Mouse (Mus musculus): ENCODE measurements around the gene Tnni3. TPM values are rescaled to one million over a fixed set of nuclear protein-coding genes. Genes with fewer than 3 reads are reported as not detected.

The Tnni3 gene
- total RNA-seq, 2 experiments from 2014 or later: not detected

DNA sequence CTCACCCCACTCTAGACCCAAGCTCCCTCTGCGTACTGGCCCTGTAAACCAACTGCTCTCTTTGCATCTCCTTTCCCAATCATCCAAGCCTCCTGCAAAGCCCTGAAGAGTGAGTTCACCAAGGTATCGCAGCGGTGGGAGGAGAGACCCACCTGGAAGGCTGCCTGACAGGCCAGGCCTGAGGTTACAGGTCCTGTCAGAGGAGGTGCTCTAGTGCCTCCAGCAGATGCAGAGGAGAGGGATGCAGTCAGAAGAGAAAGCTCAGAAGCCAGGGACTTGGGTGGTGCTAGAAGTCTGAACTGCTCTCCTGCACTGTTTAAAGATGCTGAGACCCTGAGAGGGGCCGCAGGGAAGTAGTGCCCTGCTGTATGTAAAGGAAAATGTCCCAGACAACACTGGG, 25.0 kb downstream of the Tnni3 start:
- DNase-seq (ENCODE audit: low spot score): no peak

DNA sequence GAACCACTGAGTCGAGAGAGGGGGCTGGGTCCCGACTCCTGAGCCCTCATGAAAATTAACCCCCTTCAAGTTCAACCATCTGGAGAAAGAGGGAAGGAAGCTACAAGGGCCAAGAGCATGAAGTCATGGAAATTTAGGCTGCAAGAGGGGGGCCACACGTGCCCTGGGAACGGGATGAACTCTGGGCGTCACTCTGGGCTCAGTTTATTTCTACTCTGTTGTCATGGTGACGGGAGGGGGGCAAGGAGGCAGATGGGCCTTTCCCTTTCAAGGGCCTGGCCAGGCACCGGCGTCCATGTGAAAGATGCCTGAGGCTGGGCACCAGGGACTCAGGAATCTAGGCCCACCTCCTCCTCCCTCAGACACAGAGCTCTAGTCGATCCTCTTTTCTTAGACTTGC, 25.8 kb downstream of the Tnni3 start:
- DNase-seq (ENCODE audit: low spot score): peak; percentile 87

DNA sequence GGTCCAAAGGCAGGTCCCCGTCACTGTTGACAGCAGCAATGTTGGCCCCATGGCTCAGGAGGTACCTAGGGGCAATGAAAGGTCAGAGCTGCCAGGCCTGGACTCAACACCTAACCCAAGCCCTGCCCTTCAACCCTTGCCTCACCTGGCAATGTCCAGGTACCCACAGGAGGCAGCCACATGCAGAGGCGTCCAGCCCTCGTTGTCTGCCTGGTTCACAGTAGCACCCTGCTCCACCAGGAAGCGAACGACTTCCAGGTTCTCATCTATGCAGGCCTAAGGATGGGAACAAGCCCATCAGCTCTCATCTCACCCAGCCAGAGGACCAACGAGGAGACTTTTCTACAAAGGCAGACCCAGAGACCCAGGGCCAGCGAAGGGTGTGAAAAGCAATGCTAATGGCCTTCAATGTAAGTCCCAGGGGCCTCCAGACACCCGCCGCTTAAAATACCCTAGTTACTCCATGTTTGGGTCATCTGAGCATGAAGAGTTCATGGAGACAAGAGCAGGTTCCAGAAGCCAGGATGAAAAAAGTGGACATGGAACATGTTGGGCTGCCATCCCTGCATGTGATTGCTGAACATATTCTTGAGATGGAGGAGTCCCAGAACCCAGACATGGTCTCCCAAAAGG, 26.6 kb downstream of the Tnni3 start:
- DNase-seq (ENCODE audit: low spot score): no peak

DNA sequence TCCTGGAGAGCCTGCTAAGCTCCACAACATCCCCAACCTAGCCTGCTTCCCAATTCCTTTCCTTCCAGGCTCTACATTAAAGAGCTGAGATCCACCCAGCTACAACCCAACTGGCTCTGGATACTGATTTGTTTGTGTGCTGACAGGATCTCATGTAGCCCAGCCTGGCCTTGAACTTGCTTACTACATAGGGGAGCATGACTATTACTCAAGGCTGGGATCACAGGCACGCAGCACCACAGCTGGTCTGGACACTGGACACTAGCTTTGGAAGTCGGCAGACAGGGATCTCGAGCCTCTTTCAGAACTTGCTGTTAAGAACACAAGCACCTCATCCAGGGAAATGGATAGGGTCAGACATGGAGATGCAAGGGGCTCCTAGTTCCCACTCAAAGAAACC, 27.6 kb downstream of the Tnni3 start:
- no peak for DNase-seq (ENCODE audit: low spot score)

DNA sequence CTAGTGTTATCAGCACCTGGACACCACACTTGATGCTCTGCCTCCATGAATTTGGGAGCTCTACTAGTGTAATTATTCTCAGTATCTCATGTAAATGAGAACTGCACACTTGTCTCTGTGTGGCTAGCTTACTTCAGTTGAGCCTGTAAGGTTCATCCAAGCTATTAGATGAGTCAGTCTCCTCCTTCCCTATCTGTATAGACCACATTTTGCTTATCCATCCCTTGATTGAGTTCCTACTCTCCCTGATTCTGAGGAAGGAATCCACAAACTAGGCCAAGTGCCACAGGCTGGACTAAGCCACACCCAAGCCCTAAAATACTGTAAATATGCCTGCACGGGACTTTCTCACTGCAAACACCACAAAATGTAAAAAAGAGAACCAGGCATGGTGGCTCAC, 30.0 kb downstream of the Tnni3 start:
- no peak for DNase-seq (ENCODE audit: low spot score)

DNA sequence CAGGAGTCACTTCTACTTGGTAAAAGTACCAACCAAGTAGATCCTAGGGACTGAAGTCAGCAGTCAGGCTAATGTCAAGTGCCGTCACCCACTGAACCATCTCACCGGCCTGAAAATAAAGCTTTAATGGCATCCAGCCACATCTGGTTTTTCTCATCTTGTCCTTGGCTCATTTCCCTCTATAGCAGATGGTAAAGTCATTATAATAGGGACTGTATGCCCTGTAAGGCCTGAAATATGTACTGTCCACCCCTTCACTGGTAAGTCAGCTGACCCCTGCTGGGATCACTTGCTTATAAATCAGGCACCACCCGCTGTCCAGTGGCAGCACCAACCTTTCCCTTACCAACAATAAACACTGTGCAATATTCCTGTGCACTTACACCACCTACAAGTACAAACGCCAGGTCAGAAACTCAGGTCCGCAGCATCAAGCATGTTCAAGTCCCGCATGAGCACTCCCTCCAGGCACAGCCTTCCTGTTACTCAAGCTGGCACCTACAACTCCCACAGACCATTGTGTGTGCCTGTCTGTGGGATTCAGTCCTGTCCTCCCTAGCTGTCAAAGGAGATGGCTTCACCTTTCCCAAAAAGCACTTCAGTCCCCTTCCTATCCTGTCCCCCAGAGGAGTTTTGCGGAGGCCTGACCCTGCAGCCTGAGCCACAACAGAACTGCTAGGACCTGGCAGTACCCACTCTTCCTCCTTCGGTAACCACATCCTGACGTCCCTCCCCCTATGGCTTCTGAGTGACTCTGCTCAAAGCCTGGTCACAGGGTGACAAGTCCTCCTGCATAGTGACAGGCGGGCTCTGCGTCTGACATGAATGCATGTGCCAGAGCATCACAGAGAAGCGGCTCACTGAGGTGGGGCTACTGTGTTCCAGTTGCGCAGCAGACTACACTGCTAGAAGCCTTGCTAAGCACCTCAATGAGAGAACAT, 31.5 kb downstream of the Tnni3 start:
- no peak for DNase-seq (ENCODE audit: low spot score)

DNA sequence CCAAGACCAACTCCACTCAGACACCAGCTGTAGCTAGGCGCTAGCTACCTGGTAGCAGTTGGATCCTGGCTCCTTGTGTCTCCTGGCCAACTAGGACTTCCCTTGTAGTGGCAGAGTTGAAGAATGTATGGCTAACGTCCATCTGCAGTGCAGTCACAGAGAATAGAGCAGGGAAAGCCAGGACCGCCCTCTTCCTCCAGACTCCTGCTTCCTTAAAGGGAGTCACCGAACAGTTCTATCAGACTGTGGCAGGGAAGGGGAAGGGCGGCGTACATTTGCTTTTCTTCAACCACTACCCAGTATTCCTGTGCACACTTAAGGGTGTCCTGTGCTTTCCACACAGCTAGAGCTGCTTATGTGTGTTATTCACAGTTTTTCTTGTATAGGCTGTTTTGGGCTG, 32.7 kb downstream of the Tnni3 start:
- no peak for DNase-seq (ENCODE audit: low spot score)

DNA sequence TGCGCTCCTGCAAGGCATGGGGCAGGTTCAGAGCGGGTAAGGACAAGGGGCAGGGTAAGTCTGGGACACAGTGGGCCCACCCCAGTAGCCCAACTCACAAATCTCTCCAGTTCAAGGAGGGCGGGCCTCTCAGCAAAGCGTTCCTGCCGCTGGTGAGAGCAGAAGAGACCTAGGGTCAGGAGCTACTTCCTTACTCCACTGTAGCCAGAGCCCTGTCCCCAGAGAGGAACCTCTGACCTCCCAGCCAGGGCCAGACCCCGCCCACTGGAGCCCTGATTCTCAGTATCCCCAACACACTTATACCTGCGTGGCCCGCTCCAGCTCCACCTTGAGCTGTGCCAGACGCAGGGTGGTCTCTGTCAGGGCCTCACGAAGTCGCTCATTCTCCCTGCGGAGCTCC, 41.7 kb downstream of the Tnni3 start:
- no peak for DNase-seq (ENCODE audit: low spot score)

DNA sequence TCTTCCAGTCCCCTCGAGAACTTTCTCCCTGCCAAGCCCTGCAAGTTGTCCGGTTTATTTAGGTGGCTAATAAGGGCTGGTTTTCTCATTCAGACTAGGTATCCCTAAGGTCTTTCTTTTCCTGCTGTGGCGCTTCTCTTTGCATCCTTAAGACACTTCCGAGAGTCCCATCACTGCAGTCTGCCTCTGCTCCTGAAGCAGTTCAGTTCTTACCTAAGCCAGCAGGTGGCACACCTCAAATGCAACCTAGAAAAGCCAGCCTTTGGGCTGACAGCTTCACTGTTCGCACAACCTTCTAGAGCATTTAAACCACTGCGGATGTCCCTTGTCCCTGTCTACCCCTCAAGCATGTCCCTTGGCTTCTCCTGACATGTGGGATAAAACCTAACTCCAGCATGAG, 44.4 kb downstream of the Tnni3 start:
- no peak for DNase-seq (ENCODE audit: low spot score)

DNA sequence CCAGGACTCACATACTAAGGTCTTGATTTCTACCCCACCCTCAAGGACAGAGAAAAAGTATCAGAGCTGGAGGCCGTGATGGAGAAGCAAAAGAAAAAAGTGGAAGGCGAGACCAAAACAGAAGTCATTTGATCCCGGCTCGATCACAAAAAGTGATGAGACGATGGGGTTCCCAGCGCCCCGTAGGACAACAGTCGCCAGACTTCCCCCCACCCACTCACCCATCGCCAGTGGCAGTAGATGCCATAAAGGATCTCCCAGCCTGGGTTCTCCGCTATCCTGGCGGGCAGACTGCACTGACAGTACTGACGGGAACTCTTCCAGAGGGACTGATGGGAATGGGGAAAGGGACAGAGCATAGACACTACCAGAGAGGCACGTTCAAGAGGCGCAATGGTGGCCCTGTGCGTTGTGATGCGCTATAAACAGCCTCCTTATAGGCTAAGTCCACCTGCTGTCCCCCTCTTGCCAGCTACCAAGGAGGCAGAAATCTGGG, 45.2 kb downstream of the Tnni3 start:
- no peak for DNase-seq (ENCODE audit: low spot score)

DNA sequence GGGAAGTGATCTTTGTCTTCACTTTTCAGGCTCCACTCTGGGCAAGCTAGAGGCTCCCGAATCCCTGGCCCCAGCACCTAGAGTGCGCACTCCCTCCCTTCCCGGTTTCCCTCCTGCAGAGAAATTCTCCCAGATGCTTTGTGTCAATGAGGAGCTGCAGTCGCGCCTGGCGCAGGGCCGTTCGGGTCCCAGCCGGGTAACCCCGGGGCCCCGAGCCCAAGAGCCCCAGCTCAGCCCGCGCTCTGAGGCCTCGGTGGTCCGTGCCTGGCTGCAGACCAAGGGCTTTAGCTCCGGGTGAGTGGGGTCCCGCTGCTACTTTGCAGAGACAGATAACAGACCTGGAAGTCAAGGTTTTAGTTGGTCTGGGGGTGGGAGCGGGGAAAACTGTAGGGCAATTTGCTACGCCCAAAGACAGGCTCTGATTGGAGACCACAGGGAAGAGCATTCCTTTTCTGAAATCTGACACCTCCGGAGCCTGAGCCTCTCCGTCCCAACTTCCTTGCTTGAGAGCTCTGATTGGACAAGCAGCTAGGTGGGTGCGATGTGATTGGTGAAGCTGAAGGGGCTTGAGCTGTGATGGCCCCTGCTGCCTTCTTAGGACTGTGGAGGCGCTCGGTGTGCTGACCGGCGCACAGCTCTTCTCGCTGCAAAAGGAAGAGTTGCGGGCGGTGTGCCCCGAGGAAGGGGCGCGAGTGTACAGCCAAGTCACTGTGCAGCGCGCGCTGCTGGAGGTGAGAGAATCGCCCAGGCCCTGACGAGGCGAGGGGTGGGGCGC, 45.8 kb downstream of the Tnni3 start:
- peak; percentile 77 for DNase-seq (ENCODE audit: low spot score)

DNA sequence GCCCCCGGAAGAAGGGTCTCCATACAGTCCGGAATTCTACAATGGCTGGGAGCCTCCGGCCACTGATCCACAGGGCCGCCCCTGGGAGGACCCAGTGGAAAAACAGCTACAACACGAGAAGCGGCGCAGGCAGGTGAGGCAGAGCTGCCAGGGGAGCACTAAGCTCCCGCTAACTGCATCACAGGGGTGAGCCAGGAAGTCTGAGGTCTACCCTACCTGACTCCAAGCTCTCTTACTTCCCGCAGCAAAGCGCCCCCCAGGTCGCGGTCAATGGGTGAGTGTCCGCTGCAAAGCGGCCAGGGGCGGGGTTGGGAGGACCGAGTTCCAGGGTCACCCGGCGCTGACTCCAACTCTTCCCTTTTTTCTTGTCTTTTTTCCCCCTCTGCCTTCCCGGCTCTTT, 50.1 kb downstream of the Tnni3 start:
- no peak for DNase-seq (ENCODE audit: low spot score)

DNA sequence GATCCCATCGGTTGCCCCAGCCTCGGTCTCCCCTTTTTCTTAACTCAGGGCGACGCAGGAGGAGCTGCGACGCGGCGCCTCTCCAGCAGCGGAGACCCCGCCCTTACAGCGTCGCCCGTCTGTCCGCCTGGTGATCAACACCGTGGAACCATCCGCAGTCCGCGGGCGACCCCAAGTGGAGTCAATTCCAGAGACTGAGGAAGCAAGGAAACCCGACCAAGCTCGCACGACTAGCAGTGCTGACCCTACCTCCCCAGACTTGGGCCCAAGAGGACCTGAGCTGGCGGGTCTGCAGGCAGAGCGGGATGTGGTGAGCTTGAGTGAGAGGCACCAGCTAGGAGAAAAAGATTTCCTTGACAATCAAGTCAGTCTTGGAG, 52.9 kb downstream of the Tnni3 start:
- DNase-seq (ENCODE audit: low spot score): peak; percentile 75

DNA sequence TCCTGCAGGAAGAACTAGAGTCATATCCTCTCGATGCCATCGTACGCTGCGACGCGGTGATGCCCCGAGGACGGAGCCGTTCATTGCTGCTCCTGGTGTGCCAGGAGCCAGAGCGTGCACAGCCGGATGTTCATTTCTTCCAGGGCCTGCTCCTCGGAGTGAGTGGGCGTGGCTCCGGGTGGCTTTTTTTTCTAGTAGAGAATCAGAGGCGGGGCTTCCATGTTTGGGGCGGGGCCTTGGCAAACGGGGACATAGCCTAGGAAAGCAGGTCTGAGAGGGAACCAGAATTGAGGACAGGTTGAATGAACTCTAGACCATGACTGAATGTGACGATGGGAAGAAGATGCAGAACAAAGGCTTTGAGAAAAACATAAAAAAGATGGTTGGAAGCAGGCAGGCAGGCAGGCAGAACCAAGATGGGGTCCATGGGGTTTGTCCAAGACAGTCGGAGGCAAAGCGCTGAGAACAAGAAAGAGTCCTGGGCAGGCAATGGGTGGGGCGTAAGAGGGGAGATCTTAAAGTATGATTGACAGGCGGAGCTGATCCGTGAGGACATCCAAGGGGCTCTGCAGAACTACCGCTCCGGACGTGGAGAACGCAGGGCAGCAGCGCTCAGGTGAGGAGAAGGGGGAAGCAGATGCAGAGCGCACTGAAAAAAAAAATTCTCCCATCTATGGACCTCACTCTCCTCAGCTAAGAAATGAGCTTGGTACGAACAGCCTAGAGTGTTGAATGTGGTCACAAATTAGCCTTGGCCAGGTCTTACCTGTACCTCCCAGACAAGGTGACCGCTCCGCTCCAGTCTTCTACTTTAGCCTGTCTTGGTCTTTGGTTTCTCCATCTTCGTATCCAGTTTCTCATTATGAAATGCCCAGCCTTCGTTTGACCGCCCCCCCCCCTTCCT, 53.5 kb downstream of the Tnni3 start:
- peak; percentile 54 for DNase-seq (ENCODE audit: low spot score)

Other genes with a start within 250 kb of the Tnni3 start
- not detected for gene Ncr1, start 186.5 kb downstream of the Tnni3 start, total RNA-seq (2021)
- gene Gp6, start 126.5 kb downstream of the Tnni3 start, total RNA-seq (2021): not detected
- gene Rdh13, start 78.6 kb downstream of the Tnni3 start, total RNA-seq (2021): 10 to 100 TPM; 12.6 to 15.4 TPM
- gene Eps8l1, start 63.6 kb downstream of the Tnni3 start, total RNA-seq (2021): 1 to 10 TPM; 1.9 to 3.5 TPM
- 10 to 100 TPM; 15.5 to 19.0 TPM for gene Ppp1r12c, start 22.5 kb downstream of the Tnni3 start, total RNA-seq (2021)
- gene Tnnt1, start 7.8 kb downstream of the Tnni3 start, total RNA-seq (2021): 100 to 1,000 TPM; 656 to 752 TPM
- not detected for gene Dnaaf3, start 8.2 kb upstream of the Tnni3 start, total RNA-seq (2021)
- not detected for gene Syt5, start 23.3 kb upstream of the Tnni3 start, total RNA-seq (2021)
- gene Ptprh, start 79.8 kb upstream of the Tnni3 start, total RNA-seq (2021): not detected
- 1 to 10 TPM; 2.3 to 2.6 TPM for gene Tmem86b, start 107.2 kb upstream of the Tnni3 start, total RNA-seq (2021)
- 10 to 100 TPM; 45.8 to 46.6 TPM for gene Ppp6r1, start 134.8 kb upstream of the Tnni3 start, total RNA-seq (2021)
- gene Hspbp1, start 160.8 kb upstream of the Tnni3 start, total RNA-seq (2021): 10 to 100 TPM; 22.1 to 23.9 TPM
- under 1 TPM; 0.50 to 0.64 TPM for gene Brsk1, start 166.4 kb upstream of the Tnni3 start, total RNA-seq (2021)
- gene Tmem150b, start 201.0 kb upstream of the Tnni3 start, total RNA-seq (2021): not detected
- 1 to 10 TPM; 5.5 to 5.6 TPM for gene Kmt5c, start 215.9 kb upstream of the Tnni3 start, total RNA-seq (2021)
- 1 to 10 TPM in 1 of 2 experiments, under 1 TPM in 1; 0.87 to 1.3 TPM for gene Cox6b2, start 228.9 kb upstream of the Tnni3 start, total RNA-seq (2021)
- gene Fam71e2, start 247.1 kb upstream of the Tnni3 start, total RNA-seq (2021): not detected

Data from gastrocnemius, adult 18-20 months (tissue).